Mouse (Mus musculus) adrenal gland, postnatal 10 days (tissue): ENCODE data around the gene 1810013L24Rik. TPM values are rescaled to one million over a fixed set of nuclear protein-coding genes. Genes with fewer than 3 reads are reported as not detected.
"Not testable (repeated sequence)": the region's sequence is repeated elsewhere in the genome, so short reads cannot be mapped to it uniquely, and the experiment has no call there.

Experiments
- DNase-seq: peaks from one replicate; pipeline ENCODE4 v3.0.0; 2021; ENCODE audit warnings: mixed read lengths
- total RNA-seq, 2 experiments: library from RNA; stranded (reverse); gene quantifications; 2 replicates each; pipeline ENCODE4 v1.2.3; 2021

Gene 1810013L24Rik
- total RNA-seq, 2 experiments from 2014 or later = 60.5 to 66.0 TPM

DNA sequence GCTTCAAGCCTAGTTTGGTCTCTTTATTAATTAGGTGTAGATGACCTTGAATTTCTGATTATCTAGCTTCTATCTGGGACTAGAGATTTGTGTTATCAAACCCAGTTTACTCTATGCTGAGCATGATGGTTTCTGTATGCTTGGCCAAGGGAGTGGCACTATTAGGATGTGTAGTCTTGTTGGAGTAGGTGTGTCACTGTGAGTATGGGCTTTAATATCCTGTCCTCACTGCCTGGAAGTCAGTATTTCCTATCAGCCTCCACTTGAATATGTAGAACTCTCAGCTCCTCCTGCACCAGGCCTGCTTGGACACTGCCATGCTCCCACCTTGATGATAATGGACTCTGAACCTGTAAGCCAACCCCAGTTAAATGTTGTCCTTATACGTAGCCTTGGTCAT is 7.0 kb downstream of the 1810013L24Rik start:
- DNase-seq = no peak

DNA sequence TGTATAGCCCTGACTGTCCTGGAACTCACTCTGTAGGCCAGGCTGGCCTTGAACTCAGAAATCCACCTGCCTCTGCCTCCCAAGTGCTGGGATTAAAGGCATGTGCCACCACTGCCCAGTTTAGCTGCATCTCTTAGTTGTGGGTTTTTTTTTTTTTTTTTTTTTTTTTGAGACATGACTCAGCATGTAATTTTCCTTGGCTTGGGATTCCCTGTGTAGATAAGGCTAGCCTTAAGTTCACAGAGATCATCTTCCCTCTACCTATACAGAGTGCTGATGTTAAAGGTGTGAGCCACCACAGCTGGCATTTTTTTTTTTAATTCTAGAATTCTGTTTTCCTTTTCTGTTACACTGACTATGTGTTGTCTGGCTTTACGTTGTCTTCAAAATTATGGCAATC is 7.7 kb downstream of the 1810013L24Rik start:
- no peak for DNase-seq

DNA sequence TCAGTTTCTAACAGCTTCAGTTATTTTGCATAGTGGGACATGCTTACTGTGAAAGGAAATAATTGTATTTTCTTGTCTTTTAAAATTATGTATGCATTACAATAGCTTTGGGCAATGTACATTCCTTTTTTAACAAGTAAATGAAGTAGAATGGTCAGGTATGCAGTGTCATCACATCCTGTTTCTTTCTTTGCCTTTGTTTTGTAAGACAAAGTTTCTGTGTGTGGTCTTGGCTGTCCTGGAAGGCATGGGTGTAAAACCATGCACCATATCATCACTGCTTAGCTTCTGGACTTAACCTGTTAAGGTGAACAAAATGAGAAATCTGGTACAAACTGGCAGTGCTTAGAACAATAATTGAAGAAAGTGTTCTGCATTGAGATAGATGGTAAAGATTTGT is 9.0 kb downstream of the 1810013L24Rik start:
- no peak for DNase-seq

DNA sequence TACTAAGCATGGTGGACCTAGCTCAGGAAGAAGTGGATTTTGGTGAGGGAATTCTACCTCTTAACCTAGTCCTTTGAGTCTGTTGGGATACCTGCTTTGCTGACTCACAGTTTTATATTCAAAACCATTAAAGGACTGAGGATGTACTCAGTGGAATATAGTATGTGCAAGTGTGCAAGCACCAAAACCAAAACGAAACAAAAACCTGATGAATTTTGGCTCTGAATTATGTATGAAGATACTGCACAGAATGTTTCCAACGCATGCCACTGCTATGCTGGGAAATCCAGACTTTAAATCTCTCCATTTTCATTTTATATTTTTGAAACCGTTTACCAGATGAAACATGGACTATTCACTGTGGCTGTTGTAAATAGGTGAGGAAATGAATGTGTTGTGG is 10.7 kb downstream of the 1810013L24Rik start:
- DNase-seq = no peak

DNA sequence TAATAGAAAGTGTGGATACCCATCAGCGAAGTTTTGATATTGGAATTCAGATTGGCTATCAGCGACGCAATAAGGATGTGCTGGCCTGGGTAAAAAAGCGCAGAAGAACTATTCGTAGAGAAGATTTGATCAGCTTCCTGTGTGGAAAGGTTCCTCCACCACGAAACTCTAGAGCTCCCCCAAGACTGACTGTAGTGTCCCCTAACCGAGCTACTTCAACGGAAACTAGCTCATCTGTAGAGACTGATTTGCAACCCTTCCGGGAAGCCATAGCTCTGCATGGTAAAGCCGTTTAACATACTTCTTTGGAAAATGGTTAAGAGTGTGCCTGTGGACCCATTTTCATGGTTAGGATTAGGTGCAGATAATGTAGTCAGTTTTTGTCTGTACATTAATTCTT is 13.1 kb downstream of the 1810013L24Rik start:
- DNase-seq = no peak

DNA sequence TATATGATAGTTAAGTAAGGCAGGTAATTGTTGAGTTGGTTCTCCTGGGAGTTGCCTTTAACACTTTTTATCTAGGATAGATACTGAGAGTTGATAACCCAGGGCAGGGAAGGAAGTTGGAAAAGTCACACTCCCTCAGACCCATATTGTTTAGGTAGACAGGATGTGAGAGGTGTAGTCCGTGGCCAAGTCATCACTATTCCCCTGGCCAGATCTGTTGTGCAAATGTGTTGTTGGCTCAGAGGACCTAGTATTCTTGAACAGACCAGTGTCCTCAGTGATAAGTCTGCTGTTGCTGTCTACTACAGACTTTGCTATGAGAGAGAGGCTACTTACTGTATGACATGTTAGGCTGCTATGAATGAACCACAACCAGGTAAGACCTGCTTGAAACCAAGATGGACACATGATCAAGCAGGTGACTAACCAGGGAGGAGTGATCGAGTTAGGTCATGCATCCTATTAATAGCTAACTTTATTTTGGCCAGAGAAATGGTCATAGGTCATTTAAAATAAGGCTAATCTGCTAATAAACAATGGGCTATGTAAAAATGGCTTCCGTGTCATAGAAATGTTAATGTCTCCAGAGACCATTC is 13.8 kb downstream of the 1810013L24Rik start:
- no peak for DNase-seq

DNA sequence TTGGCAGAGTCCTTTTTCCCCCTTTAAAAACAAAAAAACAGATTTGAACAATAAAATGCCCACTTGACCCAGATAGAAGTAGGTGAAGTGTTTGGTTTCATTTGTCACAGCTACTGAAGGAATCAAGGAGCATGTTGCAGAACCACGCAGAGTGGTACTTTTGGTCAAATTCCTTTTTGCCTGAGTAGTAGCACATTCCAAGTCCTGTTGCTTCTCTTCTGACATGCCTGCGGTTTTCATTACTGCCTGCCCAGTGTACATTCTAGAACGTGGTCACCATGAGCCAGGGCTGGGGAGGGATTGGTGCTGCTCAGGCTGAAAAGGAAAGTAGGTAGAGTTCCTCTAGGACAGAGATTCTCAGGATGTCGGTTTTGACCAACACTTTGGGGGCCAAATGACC is 16.1 kb downstream of the 1810013L24Rik start:
- DNase-seq = no peak

DNA sequence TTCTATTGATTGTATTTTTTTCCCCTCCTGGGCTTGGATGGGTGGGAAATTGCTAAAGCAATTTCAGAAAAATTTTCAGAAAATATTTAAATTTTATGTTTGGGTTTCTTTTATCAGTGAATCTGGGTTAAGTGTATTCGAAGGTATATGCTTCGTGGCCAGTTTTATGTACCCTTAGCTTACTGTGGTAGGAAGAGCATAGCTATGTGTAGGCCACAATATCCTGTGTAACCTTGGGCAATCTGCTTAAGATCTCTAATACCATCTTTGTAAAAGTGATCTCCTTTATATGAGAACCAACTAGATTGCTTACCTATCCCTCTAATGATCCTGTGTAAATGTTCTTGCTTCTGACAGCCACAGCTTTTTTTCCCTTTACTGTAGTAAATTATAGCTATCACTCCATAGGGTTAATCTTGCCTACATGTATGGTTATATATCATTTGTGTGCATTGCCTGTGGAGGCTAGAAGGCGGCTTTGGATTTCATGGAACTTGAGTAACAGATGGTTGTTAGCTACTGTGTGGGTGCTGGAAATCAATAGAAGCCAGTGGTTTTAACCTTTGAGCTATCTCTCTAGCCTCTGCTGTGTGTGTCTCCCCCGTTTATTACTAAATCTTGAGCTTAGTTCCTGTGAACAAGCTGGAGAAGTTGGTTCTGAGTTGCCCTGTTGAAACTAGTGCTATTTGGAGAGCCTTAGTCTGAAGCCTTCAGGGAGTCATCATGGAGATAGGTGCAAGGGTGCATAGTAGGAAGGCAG is 18.6 kb downstream of the 1810013L24Rik start:
- DNase-seq = no peak

DNA sequence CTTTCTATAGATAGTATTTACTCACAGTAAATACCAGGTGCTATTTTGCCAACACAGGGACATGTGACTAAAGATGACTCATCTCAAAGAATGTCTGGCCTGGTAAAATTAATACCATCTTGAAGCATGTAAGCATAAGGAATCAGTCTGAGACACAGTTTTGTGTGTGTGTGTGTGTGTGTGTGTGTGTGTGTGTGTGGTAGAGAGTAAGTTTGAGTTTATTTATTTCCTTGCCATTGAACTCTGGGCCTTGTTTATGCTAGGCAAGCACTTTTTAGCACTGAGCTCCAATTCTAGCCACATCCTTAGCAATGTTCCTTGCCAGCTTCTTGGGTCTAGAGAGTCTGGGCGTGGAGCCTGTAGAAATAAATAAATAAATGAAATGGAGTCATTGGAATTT is 20.0 kb downstream of the 1810013L24Rik start:
- no peak for DNase-seq

DNA sequence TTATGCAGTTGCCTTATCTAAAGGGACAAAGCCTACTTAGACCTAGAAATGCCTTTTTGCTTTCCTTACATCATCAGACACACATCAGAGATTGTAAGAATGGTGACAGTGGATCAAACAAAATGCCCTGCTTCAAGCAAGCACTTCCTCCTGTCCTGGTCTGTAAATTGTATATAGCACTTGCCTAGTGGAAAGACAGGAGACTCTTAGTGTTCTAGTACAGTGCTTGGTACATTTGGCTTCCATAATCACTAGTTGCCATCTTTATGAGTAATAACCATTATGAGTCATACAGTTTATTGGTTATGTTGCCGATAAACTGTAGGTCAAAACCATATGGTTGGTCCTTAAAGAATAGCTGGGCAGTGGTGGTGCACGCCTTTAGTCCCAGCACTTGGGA is 25.2 kb downstream of the 1810013L24Rik start:
- DNase-seq = no peak

DNA sequence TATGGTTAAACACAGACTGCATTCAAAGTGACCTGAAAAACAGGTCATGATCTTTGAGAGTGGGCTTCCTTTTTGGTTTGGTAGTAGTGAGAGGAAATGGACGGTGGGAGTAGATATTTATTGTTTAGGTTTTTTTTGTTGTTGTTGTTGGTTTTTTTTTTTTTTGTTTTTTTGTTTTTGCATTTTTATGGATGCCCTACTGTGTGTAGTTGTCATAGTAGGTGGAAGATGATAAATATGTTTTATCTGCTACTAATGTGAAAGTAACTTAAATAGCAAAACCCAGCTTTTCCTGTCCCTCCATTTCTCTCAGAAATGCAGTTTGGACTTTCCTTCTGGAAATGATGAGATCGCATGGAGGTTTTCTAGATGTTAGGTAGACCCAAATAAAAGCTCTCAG is 26.9 kb downstream of the 1810013L24Rik start:
- DNase-seq = no peak

DNA sequence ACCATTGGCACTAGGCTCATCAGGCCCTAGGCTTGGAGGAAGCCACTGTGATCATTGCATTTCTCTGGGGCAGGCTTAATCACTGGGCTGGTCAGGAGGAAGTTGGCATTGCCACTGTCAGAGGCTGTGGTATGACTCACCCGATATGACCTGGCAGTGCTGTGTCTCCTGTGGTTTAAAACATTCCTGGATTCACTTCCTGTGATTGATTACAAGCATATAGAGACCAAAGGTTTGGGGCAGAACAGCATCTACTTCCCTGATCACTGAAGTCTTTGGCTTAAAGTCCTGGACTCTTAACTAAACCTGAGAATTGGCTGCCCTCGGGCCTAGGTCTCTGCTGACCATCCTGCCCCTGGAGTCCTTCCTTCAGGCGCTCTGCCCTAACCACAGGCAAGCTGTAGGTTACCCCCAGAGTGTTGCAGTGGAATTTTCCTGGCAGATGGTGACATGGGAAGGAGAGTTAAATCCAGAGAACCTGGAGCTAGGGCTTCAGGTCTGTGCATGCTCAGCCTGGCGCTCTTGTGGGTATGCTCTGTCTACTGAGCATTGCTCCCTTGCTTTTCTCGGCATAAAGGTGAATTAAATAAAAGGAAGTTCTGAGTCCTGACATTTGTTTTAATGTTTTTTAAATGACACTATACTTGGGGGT is 32.6 kb downstream of the 1810013L24Rik start:
- peak; percentile 49 for DNase-seq

DNA sequence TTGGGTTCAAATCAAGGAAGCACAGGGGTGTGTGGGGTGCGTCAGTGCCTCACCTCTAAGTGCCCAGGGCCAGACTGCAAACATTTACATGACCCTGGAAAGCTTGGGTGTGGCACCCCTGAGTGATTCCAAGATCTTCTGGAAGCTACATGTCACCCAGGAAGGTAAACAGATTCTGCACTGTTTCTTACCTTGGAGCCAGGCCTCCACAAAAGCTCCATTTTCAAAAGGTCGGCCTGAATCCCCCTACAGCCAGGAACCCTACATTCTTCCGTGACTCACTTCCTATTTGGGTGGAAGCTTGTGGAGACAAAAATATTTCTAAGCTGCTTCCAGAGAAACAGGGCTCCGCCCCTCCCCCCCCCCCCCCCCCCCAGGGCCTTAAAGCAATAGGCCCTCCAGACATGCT is 34.3 kb downstream of the 1810013L24Rik start:
- peak; percentile 18 for DNase-seq

DNA sequence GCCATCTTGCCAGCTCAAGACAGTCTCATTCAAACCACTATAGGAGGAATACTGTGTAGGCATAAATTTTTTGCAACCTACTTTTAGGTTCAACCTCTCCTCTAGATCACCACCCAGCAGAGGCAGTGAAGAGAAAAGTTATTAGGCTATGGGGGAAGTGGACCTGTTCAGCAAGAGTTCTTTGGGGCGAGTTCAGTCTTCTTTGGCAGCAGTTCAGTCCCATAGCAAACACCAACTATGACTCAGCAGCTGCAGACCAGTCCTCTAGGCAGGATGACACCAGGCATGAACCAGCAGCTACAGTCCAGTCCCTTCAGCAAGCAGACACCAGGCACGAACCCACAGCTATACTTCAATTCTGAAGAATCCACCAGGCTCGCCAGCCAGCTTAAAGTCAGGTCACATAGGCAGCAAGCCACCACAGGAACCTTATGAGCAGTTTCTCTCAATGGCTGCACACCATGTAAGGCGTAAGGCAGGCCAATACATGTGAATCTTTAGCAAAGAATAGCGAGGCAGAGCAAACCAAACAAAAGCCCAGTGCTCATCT is 37.6 kb downstream of the 1810013L24Rik start:
- no peak for DNase-seq

DNA sequence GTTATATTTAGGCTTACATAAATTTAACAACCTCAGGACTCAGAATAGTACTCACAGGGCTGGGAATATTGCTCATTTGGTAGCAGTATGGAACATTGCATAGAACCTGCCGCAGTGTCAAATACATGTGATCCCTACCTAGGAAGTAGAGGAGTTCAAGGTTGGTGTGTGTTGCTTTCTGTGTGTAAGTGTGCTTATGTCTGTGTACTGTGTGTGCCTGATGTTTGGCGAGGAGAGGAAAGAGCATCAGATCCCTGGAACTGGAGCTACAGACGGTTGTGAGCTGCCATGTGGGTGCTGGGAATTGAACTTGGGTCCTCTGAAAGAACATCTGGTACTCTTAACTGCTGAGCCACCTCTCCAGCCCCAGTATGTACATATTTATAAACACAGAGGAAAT is 38.6 kb downstream of the 1810013L24Rik start:
- DNase-seq = no peak

DNA sequence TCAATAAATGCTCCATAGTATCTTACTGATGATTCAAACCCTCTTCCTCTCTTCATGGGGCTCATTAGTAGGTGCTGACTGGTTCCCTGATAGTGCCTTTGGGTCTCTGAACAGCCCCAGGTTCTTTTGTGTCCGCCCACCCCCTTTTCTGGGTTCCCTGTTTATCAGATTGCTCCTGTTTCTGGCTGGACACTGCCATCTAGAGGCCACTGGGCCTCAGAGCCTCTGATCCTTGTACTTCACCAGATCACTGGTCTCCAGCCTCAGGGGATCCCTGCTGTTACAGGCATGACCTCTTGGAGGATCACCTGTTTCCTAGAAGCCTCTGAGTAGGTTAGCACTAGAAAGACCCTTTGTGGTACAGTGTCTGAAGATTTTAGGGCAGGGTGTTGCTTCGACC is 39.8 kb downstream of the 1810013L24Rik start:
- DNase-seq = peak; percentile 76

DNA sequence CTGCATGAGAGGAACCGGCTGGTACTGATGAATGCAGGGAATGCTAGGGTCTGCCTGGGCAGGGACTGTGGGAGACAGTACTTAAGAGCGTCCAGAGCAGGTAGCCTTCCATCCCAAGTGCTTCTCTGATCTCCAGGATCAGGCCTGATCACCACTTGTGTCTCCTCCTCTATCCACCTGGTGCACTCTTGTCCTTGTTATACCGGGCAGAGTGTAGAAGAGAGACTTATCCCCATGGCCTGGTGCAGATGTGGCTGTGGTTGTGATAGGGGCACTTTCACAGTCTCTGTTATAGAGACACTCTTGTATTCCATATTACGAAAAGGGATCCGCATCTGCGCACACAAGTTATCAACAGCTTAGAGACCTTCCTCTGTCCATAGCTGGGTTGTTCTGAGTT is 41.5 kb downstream of the 1810013L24Rik start:
- no peak for DNase-seq

DNA sequence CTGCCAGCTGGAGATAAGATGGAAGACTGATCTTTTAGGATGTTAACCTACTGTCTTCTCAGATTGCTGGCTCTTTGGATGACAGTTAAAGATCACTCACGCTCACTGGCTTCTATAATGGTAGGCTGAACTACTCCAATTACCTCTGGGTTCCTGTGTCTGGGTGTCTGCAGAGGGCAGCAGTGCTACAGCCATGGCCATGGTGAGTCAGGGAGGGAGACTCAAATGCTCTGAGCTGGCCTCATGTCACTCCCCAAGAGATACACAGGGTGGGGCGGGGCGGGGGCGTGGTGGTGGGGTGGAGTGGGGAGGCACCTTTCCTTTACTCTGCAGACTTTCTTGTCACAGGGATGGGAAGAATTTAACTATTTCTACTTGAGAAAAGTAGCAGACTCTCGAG is 42.1 kb downstream of the 1810013L24Rik start:
- DNase-seq = no peak

DNA sequence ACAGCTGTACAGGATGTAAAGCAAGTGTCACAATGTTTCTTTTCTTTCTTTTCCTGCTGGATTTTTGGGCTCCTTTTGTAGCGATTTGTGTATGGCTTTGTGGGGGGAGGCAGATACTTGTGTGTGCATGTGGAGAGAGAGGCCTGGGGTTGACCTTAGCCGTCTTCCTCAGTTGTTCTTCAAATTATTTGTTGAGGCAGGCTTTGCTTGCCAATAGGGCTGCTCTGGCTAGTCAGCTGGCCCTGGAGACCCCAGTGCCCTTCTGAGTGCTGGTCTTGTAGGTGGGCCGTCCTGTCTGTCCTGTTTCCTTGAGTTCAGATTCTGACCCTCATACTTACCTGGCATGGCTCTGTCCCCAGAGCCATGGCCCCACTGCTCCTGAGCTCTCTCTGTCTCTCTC is 42.6 kb downstream of the 1810013L24Rik start:
- no peak for DNase-seq

DNA sequence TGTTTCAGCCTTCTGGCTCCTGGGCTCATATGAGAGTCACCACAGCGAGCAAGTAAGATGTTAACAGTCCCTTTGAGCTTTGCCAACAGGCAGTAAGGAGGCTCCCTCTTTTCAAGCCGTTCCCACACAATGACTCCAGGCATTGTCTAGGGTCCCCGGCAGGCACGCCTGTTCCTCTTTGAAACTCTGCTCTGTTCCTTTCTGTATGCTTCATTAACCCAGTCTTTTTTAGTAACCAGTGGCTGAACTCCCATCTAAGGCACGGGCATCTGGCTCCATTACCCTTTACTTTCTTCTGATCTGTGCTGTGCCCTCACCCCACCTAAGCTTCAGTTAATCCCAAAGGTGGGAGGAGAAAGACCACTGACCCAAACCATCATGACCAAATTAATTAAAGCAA is 50.2 kb downstream of the 1810013L24Rik start:
- no peak for DNase-seq

DNA sequence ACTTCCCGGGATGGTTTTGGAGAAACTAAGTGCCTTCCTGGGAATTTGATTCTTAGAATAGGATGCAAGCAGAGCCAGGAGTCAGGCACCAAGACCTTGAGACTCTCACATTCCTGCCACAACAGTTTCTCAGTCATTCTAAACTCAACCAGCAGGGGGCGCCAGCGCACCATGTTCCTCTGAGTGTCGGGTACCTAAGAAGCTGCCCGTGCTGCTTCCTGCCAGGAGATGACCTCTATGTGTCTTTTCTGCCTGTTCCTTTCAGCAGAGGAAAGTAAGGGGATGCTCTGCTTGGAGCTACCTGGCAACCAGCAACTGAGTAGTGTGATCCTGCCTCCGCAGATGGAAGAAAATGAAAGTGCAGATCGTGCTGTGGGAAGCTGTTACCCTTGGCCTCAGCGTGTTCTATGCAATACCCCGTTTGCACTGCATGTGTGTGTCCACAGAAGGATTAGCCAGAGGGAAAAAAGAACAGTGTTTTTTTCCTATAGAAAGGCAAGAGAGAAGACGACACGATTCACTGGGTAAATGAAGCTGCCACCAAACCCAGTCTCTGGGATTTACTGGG is 53.9 kb downstream of the 1810013L24Rik start:
- peak; percentile 94 for DNase-seq

DNA sequence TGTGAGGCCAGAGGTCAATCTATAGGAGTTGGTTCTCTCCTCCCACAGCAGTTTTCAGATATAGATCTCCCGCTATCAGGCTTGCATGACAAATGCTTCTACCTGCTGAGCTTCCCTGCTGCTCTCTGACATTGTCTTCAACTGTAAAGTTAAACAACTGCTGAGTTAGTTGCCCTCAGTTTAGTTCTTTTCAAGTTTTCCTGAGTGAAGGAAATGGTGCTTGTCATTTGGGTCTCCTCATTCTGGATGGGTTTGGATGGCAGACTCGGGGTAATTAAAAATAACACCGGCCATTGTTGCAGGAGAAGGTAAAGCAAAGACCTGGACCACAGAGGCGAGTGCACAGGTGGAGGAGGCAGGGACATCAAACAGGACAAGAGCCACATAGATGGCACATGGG is 64.3 kb downstream of the 1810013L24Rik start:
- not testable (repeated sequence) for DNase-seq

DNA sequence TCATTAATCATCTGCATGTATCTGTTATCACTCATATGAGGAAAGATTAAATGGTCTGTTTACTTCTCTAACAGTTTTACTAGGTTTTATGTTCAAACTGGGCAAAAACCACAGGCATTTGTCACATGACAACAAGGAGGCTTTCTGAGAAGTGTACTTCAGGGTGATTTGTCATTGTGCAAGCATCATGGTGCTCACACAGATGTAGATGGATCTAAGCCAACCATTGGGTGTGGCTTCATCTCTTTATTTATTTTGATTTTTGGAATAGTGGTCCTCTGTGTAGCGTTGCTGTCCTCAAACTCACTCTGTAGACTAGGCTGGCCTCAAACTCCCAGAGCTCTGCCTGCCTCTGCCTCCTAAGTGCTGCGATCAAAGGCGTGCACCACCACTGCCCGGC is 65.4 kb downstream of the 1810013L24Rik start:
- no peak for DNase-seq
